Mouse (Mus musculus) lung, adult 2 months (tissue): Measurements from ENCODE around the gene Xcr1.

Experiments
- CTCF ChIP-seq: fragments of 200-500 bp; IDR thresholded peaks from 2 replicates; pipeline ENCODE4 v1.5.1; 2011; ENCODE audit warnings: mild to moderate bottlenecking, low read length, control low read depth; ENCODE audit not compliant: insufficient read depth
- POLR2A ChIP-seq: fragments of 200-500 bp; IDR thresholded peaks from 2 replicates; pipeline ENCODE4 v1.6.1; 2011; ENCODE audit warnings: low read depth, mild to moderate bottlenecking, control low read depth, low read length, borderline replicate concordance; ENCODE audit errors: extremely low read depth

- no peak for TF ChIP-seq CTCF
- TF ChIP-seq POLR2A = no peak
These were observed 50.0 kb downstream of the Xcr1 start for GRCm38 (mm10) chr9:123811831-123812230.
